Mouse (Mus musculus): ENCODE measurements around the gene Prr19. TPM values are rescaled to one million over a fixed set of nuclear protein-coding genes. Genes with fewer than 3 reads are reported as not detected.
A peak's percentile ranks its signal among the peaks of the same experiment; 100 is the strongest.

Gene Prr19
- polyA plus RNA-seq, 1 experiment: 0.20 TPM

GRCm38 (mm10) chr7:25290463-25290862 lies 10.7 kb upstream of the Prr19 start:
- WGBS: 100% methylated on average over 1 of the region's 1 CpGs
- H3K4me1 ChIP-seq (ENCODE audit: control insufficient read depth, insufficient read depth, low read length): no peaks in the 10 kb centered on the region; the same call in 1 of the 2 replicates
- no peak for TF ChIP-seq POLR2A (IDR thresholded peaks at IDR 0.05; ENCODE audit: borderline replicate concordance, insufficient read depth, low read length)
- no peak for TF ChIP-seq CTCF (IDR thresholded peaks at IDR 0.05; ENCODE audit: borderline replicate concordance, insufficient read depth, low read depth, low read length)
- H3K27me3 ChIP-seq (ENCODE audit: control insufficient read depth, insufficient read depth, low read length): no peaks in the 10 kb centered on the region
- DNase-seq: no peak
- no peak overlapping the region for H3K27ac ChIP-seq (ENCODE audit: insufficient read depth, low read length)
- H3K4me3 ChIP-seq (replicated peaks; ENCODE audit: insufficient read depth, low read depth, low read length): no peak overlapping the region

- 51% methylated on average over 2 of the region's 2 CpGs for WGBS
- no peak for TF ChIP-seq POLR2A (IDR thresholded peaks at IDR 0.05; ENCODE audit: borderline replicate concordance, insufficient read depth, low read length)
- DNase-seq: peak in 1 of 2 experiments; percentile 47
- Histone ChIP-seq H3K4me3 (replicated peaks; ENCODE audit: insufficient read depth, low read depth, low read length) (no peak overlapping the region), H3K27ac (ENCODE audit: insufficient read depth, low read length) (no peak overlapping the region), H3K27me3 (ENCODE audit: control insufficient read depth, insufficient read depth, low read length) (no peaks in the 10 kb centered on the region), H3K4me1 (ENCODE audit: control insufficient read depth, insufficient read depth, low read length) (no peaks in the 10 kb centered on the region)
These were observed 10.3 kb upstream of the Prr19 start for GRCm38 (mm10) chr7:25290911-25291310.

- Histone ChIP-seq H3K27ac (ENCODE audit: insufficient read depth, low read length) (no peak overlapping the region), H3K27me3 (ENCODE audit: control insufficient read depth, insufficient read depth, low read length) (no peaks in the 10 kb centered on the region), H3K4me1 (ENCODE audit: control insufficient read depth, insufficient read depth, low read length) (no peaks in the 10 kb centered on the region), H3K4me3 (replicated peaks; ENCODE audit: insufficient read depth, low read depth, low read length) (no peak overlapping the region)
- TF ChIP-seq CTCF (IDR thresholded peaks at IDR 0.05; ENCODE audit: borderline replicate concordance, insufficient read depth, low read depth, low read length): no peak
- TF ChIP-seq POLR2A (IDR thresholded peaks at IDR 0.05; ENCODE audit: borderline replicate concordance, insufficient read depth, low read length): no peak
- DNase-seq: no peak
- 30% methylated on average over 7 of the region's 7 CpGs for WGBS
These were observed 9.1 kb upstream of the Prr19 start for GRCm38 (mm10) chr7:25292107-25292506.

GRCm38 (mm10) chr7:25293191-25293739 lies 7.9 kb upstream of the Prr19 start:
- no peak for DNase-seq
- TF ChIP-seq CTCF (IDR thresholded peaks at IDR 0.05; ENCODE audit: borderline replicate concordance, insufficient read depth, low read depth, low read length): no peak
- no peak for TF ChIP-seq POLR2A (IDR thresholded peaks at IDR 0.05; ENCODE audit: borderline replicate concordance, insufficient read depth, low read length)
- H3K27me3 ChIP-seq (ENCODE audit: control insufficient read depth, insufficient read depth, low read length): no peaks in the 10 kb centered on the region

GRCm38 (mm10) chr7:25294495-25294894 lies 6.7 kb upstream of the Prr19 start:
- WGBS: 90% methylated on average over 4 of the region's 4 CpGs
- H3K4me3 ChIP-seq (replicated peaks; ENCODE audit: insufficient read depth, low read depth, low read length): no peak overlapping the region
- no peaks in the 10 kb centered on the region for H3K27me3 ChIP-seq (ENCODE audit: control insufficient read depth, insufficient read depth, low read length)
- DNase-seq: no peak
- H3K4me1 ChIP-seq (ENCODE audit: control insufficient read depth, insufficient read depth, low read length): no peaks in the 10 kb centered on the region
- no peak overlapping the region for H3K27ac ChIP-seq (ENCODE audit: insufficient read depth, low read length)
- TF ChIP-seq CTCF (IDR thresholded peaks at IDR 0.05; ENCODE audit: borderline replicate concordance, insufficient read depth, low read depth, low read length) (no peak), POLR2A (IDR thresholded peaks at IDR 0.05; ENCODE audit: borderline replicate concordance, insufficient read depth, low read length) (no peak)

More at GRCm38 (mm10) chr7:25293191-25293739, 7.9 kb upstream of the Prr19 start:
- Histone ChIP-seq H3K27ac (ENCODE audit: insufficient read depth, low read length) (no peak overlapping the region), H3K4me3 (replicated peaks; ENCODE audit: insufficient read depth, low read depth, low read length) (no peak overlapping the region), H3K4me1 (ENCODE audit: control insufficient read depth, insufficient read depth, low read length) (no peaks in the 10 kb centered on the region)
- 75% methylated on average over 10 of the region's 10 CpGs for WGBS

GRCm38 (mm10) chr7:25294960-25295722 lies 6.1 kb upstream of the Prr19 start:
- no peak for DNase-seq
- Histone ChIP-seq H3K4me3 (replicated peaks; ENCODE audit: insufficient read depth, low read depth, low read length) (no peak overlapping the region), H3K4me1 (ENCODE audit: control insufficient read depth, insufficient read depth, low read length) (no peaks in the 10 kb centered on the region), H3K27ac (ENCODE audit: insufficient read depth, low read length) (no peak overlapping the region), H3K27me3 (ENCODE audit: control insufficient read depth, insufficient read depth, low read length) (no peaks in the 10 kb centered on the region)
- no peak for TF ChIP-seq CTCF (IDR thresholded peaks at IDR 0.05; ENCODE audit: borderline replicate concordance, insufficient read depth, low read depth, low read length)
- no peak for TF ChIP-seq POLR2A (IDR thresholded peaks at IDR 0.05; ENCODE audit: borderline replicate concordance, insufficient read depth, low read length)
- 75% methylated on average over 12 of the region's 12 CpGs for WGBS

- WGBS: 4% methylated on average over 21 of the region's 21 CpGs
- Histone ChIP-seq H3K27ac (ENCODE audit: insufficient read depth, low read length) (no peak overlapping the region), H3K4me3 (replicated peaks; ENCODE audit: insufficient read depth, low read depth, low read length) (peak overlapping the region; percentile 93), H3K4me1 (ENCODE audit: control insufficient read depth, insufficient read depth, low read length) (no peaks in the 10 kb centered on the region), H3K27me3 (ENCODE audit: control insufficient read depth, insufficient read depth, low read length) (no peaks in the 10 kb centered on the region)
- DNase-seq: no peak
- TF ChIP-seq CTCF (IDR thresholded peaks at IDR 0.05; ENCODE audit: borderline replicate concordance, insufficient read depth, low read depth, low read length): no peak
- TF ChIP-seq POLR2A (IDR thresholded peaks at IDR 0.05; ENCODE audit: borderline replicate concordance, insufficient read depth, low read length): no peak; the same call in 1 of the 2 replicates
These were observed 4.2 kb upstream of the Prr19 start for GRCm38 (mm10) chr7:25296945-25297453.

Data from cerebellum, adult 2 months (tissue).